Mouse (Mus musculus): ENCODE measurements around the gene Slc25a11.

DNA sequence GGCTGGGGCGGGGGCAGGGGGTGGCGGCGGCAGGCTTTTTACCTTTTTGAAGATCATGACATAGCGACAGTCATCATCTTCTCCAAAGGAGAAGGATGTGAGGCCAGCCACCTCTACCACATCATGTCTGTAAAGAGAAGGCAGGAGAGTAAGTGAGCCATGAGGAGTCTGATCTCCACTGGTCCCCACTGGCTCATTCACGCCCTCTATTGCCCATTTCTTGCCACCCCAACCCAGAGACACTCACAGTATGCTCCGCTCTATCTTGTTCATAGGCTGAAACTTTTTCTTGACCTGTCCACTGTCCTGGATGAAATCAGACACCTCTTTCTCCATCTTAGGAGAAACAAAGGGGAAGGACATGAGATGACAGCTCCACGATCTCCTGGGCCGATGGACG lies 17.5 kb upstream of the Slc25a11 start:
- TF ChIP-seq MAFK (IDR thresholded peaks at IDR 0.05; ENCODE audit: insufficient read depth, low read depth, low read length) (no peak), HCFC1 (IDR thresholded peaks at IDR 0.05; ENCODE audit: borderline replicate concordance, insufficient read depth, low read length) (no peak)
